Mouse (Mus musculus): ENCODE data around the gene Cacna2d1.

Cacna2d1 gene

GRCm38 (mm10) chr5:16056795-16057194 is 122.3 kb downstream of the Cacna2d1 start:
- DNase-seq (ENCODE audit: low spot score in 2 of 2): peak in 1 of 2 experiments; percentile 10

- DNase-seq (ENCODE audit: low spot score in 2 of 2): no peak
These were observed 128.3 kb downstream of the Cacna2d1 start for GRCm38 (mm10) chr5:16062773-16063172.

GRCm38 (mm10) chr5:16063273-16063672 is 128.8 kb downstream of the Cacna2d1 start:
- no peak for DNase-seq (ENCODE audit: low spot score in 2 of 2)

- DNase-seq (ENCODE audit: low spot score in 2 of 2): no peak
These were observed 129.5 kb downstream of the Cacna2d1 start for GRCm38 (mm10) chr5:16063949-16064348.

- no peak for DNase-seq (ENCODE audit: low spot score in 2 of 2)
These were observed 131.3 kb downstream of the Cacna2d1 start for GRCm38 (mm10) chr5:16065816-16066215.

- DNase-seq (ENCODE audit: low spot score in 2 of 2): no peak
These were observed 147.8 kb downstream of the Cacna2d1 start for GRCm38 (mm10) chr5:16082253-16082652.

- no peak for DNase-seq (ENCODE audit: low spot score in 2 of 2)
These were observed 152.8 kb downstream of the Cacna2d1 start for GRCm38 (mm10) chr5:16086979-16087902.

GRCm38 (mm10) chr5:16087995-16088394 is 153.5 kb downstream of the Cacna2d1 start:
- no peak for DNase-seq (ENCODE audit: low spot score in 2 of 2)

- DNase-seq (ENCODE audit: low spot score in 2 of 2): no peak
These were observed 158.0 kb downstream of the Cacna2d1 start for GRCm38 (mm10) chr5:16092540-16092939.

- no peak for DNase-seq (ENCODE audit: low spot score in 2 of 2)
These were observed 158.7 kb downstream of the Cacna2d1 start for GRCm38 (mm10) chr5:16093071-16093693.

GRCm38 (mm10) chr5:16095345-16095744 is 160.9 kb downstream of the Cacna2d1 start:
- DNase-seq (ENCODE audit: low spot score in 2 of 2): no peak

GRCm38 (mm10) chr5:16098766-16099165 is 164.3 kb downstream of the Cacna2d1 start:
- DNase-seq (ENCODE audit: low spot score in 2 of 2): no peak

- DNase-seq (ENCODE audit: low spot score in 2 of 2): no peak
These were observed 167.3 kb downstream of the Cacna2d1 start for GRCm38 (mm10) chr5:16101820-16102219.

GRCm38 (mm10) chr5:16105701-16106100 is 171.2 kb downstream of the Cacna2d1 start:
- DNase-seq (ENCODE audit: low spot score in 2 of 2): no peak

GRCm38 (mm10) chr5:16110643-16111042 is 176.2 kb downstream of the Cacna2d1 start:
- no peak for DNase-seq (ENCODE audit: low spot score in 2 of 2)

GRCm38 (mm10) chr5:16113879-16114278 is 179.4 kb downstream of the Cacna2d1 start:
- no peak for DNase-seq (ENCODE audit: low spot score in 2 of 2)

- DNase-seq (ENCODE audit: low spot score in 2 of 2): no peak
These were observed 186.8 kb downstream of the Cacna2d1 start for GRCm38 (mm10) chr5:16121334-16121733.

- no peak for DNase-seq (ENCODE audit: low spot score in 2 of 2)
These were observed 187.6 kb downstream of the Cacna2d1 start for GRCm38 (mm10) chr5:16122110-16122509.

- DNase-seq (ENCODE audit: low spot score in 2 of 2): no peak
These were observed 200.0 kb downstream of the Cacna2d1 start for GRCm38 (mm10) chr5:16134286-16135094.

GRCm38 (mm10) chr5:16135986-16136385 is 201.5 kb downstream of the Cacna2d1 start:
- DNase-seq (ENCODE audit: low spot score in 2 of 2): no peak

GRCm38 (mm10) chr5:16136839-16137238 is 202.3 kb downstream of the Cacna2d1 start:
- no peak for DNase-seq (ENCODE audit: low spot score in 2 of 2)

- DNase-seq (ENCODE audit: low spot score in 2 of 2): no peak
These were observed 212.1 kb downstream of the Cacna2d1 start for GRCm38 (mm10) chr5:16146602-16147001.
